Mouse (Mus musculus): ENCODE data around the gene Olfr479. TPM values are rescaled to one million over a fixed set of nuclear protein-coding genes. Genes with fewer than 3 reads are reported as not detected.

Olfr479 gene
- polyA plus RNA-seq (2012; rRNA removed; ENCODE audit: low replicate concordance) = not detected in 2 replicates

DNA sequence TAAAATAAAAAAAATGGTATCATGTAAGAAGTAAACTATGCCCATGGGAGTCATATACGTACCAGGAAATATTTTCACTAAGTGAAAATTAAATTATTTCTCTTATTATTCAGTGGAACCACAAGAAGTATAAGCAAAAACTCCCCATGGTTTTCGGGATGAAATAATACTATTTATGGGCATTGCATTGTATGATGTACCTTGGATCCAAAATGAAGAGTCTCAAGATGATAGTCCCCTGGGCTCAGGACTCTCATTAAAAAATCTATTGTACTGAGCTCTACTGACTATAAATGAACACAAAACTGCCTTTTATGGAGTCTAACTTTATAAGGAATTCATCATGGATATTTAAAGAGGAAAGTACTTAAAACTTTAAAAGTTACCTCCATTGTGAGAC, at the start of gene Olfr479:
Gene Olfr479, plus strand, starts transcription at position 301 of the 400 bp plus-strand sequence.

DNA sequence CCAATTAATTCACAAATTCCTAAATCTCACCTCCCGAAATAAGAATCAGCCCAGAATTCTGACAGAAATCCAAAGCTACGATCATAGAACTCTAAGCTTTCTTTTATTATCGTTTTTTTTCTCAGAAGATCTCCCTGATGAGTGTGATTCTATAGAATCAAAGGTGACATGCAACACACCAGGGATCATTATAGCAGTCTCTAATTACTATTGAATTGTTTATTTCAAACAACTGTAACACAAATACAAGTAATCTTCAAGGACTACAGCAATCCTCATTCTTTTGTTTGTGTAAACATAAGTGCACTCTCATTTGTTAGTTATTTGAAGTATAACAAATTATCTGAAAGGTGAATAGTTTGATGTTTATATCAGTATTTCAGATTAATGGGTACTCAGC, 16.6 kb upstream of the Olfr479 start, which contains the start of gene Olfr478:
Gene Olfr478, minus strand, starts transcription at position 101 of the 400 bp plus-strand sequence.

GRCm38 (mm10) chr7:108067246-108067645, 16.8 kb downstream of the Olfr479 start, which contains the start of gene Olfr480:
Gene Olfr480 (minus strand): TSS chr7:108067346.

GRCm38 (mm10) chr7:108079555-108079954, 29.1 kb downstream of the Olfr479 start, which contains the start of gene Olfr481:
Gene Olfr481 (plus strand): TSS chr7:108079855.

DNA sequence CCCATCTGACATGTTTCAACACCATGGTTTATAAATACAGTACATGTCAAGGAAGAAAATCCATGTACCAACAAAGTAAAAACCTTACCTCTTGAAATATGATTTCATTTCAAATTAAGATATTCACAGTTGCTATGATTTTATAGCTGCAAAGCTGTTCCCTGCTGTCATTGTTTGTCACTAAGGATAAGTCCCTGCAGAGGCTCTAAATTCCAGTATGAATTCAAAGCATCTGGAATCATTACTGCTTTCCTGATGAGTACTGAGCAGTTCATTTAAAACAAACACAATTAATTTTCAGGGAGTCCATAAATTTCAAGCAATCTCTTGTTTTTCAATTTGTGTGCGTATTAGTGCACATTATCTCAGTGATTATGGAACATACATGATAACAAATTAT, 47.0 kb downstream of the Olfr479 start, which contains the start of gene Olfr482:
Gene Olfr482, minus strand, starts transcription at position 101 of the 400 bp plus-strand sequence.

DNA sequence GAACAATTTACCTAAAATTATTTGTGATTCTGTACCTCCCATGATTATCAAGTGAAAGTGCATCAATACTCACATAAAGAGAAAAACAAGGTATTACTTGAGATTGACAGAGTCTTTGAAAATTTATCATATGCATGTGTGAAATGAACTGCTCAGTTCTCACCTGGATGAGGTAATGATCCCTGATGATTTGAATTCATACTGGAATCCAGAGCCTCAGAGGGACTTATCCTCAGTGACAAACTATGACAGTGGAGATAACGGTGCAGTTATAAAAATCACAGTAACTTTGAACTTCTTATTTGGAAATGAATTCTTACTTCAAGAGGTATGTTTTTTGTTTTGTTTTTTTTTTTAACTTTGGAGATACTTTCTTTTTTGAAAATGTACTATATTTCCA, 50.1 kb downstream of the Olfr479 start, which contains the start of gene Olfr483:
Gene Olfr483, plus strand, starts transcription at position 301 of the 400 bp plus-strand sequence.

Other genes starting within 250 kb of the Olfr479 start
- 0.06 TPM in 1 of 2 replicates, not detected in the other for gene Ovch2, start 249.5 kb upstream of the Olfr479 start, polyA plus RNA-seq (2012; rRNA removed; ENCODE audit: low replicate concordance)
- not detected in 2 replicates for gene Olfr467, start 238.4 kb upstream of the Olfr479 start, polyA plus RNA-seq (2012; rRNA removed; ENCODE audit: low replicate concordance)
- not detected in 2 replicates for gene Olfr469, start 225.2 kb upstream of the Olfr479 start, polyA plus RNA-seq (2012; rRNA removed; ENCODE audit: low replicate concordance)
- gene Olfr470, start 203.2 kb upstream of the Olfr479 start, polyA plus RNA-seq (2012; rRNA removed; ENCODE audit: low replicate concordance) = not detected in 2 replicates
- not detected in 2 replicates for gene Olfr472, start 152.8 kb upstream of the Olfr479 start, polyA plus RNA-seq (2012; rRNA removed; ENCODE audit: low replicate concordance)
- gene Olfr473, start 120.2 kb upstream of the Olfr479 start, polyA plus RNA-seq (2012; rRNA removed; ENCODE audit: low replicate concordance) = not detected in 2 replicates
- not detected in 2 replicates for gene Olfr474, start 96.0 kb upstream of the Olfr479 start, polyA plus RNA-seq (2012; rRNA removed; ENCODE audit: low replicate concordance)
- gene Olfr476, start 85.9 kb upstream of the Olfr479 start, polyA plus RNA-seq (2012; rRNA removed; ENCODE audit: low replicate concordance) = not detected in 2 replicates
- not detected in 2 replicates for gene Olfr477, start 64.0 kb upstream of the Olfr479 start, polyA plus RNA-seq (2012; rRNA removed; ENCODE audit: low replicate concordance)
- not detected in 2 replicates for gene Olfr478, start 16.7 kb upstream of the Olfr479 start, polyA plus RNA-seq (2012; rRNA removed; ENCODE audit: low replicate concordance)
- not detected in 2 replicates for gene Olfr480, start 16.7 kb downstream of the Olfr479 start, polyA plus RNA-seq (2012; rRNA removed; ENCODE audit: low replicate concordance)
- not detected in 2 replicates for gene Olfr481, start 29.2 kb downstream of the Olfr479 start, polyA plus RNA-seq (2012; rRNA removed; ENCODE audit: low replicate concordance)
- not detected in 2 replicates for gene Olfr482, start 46.9 kb downstream of the Olfr479 start, polyA plus RNA-seq (2012; rRNA removed; ENCODE audit: low replicate concordance)
- not detected in 2 replicates for gene Olfr483, start 50.2 kb downstream of the Olfr479 start, polyA plus RNA-seq (2012; rRNA removed; ENCODE audit: low replicate concordance)
- gene Olfr484, start 76.8 kb downstream of the Olfr479 start, polyA plus RNA-seq (2012; rRNA removed; ENCODE audit: low replicate concordance) = not detected in 2 replicates
- gene Olfr485, start 109.2 kb downstream of the Olfr479 start, polyA plus RNA-seq (2012; rRNA removed; ENCODE audit: low replicate concordance) = not detected in 2 replicates
- gene Olfr486, start 122.0 kb downstream of the Olfr479 start, polyA plus RNA-seq (2012; rRNA removed; ENCODE audit: low replicate concordance) = not detected in 2 replicates
- not detected in 2 replicates for gene Olfr487, start 163.9 kb downstream of the Olfr479 start, polyA plus RNA-seq (2012; rRNA removed; ENCODE audit: low replicate concordance)
- not detected in 2 replicates for gene Olfr488, start 207.7 kb downstream of the Olfr479 start, polyA plus RNA-seq (2012; rRNA removed; ENCODE audit: low replicate concordance)
- gene Olfr490, start 238.2 kb downstream of the Olfr479 start, polyA plus RNA-seq (2012; rRNA removed; ENCODE audit: low replicate concordance) = not detected in 2 replicates

All from mammary gland, adult 2 months (tissue).